Mouse (Mus musculus): ENCODE results near the gene Chchd3. TPM values are rescaled to one million over a fixed set of nuclear protein-coding genes. Genes with fewer than 3 reads are reported as not detected.

Chchd3 gene
- total RNA-seq, 2 experiments from 2014 or later: 41.3 to 59.4 TPM

DNA sequence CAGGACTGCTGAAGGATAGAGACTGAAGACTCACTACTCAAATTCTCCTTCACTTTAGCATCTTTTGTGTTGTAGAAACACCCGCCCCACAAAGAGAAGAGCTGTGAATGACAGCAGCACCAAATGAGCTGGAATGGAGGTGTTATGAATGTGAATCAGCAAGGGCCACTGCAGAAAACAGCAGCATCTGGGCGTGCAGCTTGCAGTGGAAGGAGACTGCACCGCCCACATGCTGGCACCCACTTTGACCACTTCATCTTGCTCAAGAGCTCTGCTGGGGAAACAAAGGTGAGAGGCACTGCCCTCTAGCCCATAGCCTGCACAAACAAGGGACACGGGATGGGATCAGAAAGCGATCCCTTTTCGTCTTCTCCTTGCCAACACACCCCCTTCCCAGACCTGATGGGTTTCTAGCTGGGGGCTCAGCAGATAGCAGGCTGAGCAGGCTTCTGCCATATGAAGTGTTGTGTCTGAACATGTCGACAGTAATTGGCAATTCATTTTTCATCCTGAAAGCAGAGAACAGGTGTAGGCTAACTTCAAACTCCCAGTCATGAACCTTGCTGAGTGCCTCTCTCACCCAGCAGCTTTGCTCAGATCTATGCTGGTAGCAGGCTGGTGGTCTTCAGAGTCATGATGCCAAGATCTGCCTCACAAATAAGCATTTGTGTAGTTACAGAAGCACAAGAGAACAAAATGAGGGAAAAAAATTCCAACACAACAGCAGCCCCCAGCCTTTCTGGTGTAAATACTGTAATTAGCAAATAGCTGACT, 222.7 kb downstream of the Chchd3 start:
- ATAC-seq (replicated peaks; ENCODE audit: low FRiP score, poor library complexity, severe bottlenecking): no peak

DNA sequence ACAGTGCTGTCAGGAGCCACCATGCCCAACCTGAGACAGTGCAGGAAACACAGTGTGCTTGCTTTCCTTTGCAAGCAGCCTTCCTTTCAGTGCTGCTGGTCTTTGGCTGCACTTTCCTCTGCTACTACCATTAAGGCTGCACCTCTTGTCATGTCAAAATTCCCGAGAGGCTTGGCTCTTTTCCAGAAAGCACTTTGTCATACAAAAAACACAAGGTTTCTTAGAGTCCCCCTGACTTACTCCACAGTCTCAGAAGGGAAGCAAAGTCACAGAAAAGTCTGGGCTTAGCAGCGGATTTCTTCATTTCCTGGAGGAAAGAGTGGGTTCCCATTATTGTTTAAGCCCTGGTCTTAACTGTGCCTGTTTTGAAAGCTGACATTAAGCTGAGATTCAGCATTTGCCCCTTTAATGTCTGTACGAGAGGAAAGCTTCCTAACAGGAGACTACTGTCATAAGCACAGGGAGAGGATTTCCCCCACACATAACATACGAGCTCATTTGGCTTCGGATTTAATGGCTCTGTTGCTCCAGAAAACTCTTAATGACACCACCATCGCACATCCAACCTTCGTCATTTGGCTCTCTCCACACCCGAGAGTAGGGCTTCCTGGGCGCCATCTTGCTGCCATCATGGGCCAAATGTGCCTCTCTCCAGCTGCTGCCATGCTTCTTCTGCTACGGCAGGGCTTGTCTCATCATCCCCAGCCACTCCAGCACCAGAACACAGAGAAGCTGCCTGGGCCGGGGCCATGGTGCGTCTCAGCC, 236.0 kb downstream of the Chchd3 start:
- ATAC-seq (replicated peaks; ENCODE audit: low FRiP score, poor library complexity, severe bottlenecking): no peak

DNA sequence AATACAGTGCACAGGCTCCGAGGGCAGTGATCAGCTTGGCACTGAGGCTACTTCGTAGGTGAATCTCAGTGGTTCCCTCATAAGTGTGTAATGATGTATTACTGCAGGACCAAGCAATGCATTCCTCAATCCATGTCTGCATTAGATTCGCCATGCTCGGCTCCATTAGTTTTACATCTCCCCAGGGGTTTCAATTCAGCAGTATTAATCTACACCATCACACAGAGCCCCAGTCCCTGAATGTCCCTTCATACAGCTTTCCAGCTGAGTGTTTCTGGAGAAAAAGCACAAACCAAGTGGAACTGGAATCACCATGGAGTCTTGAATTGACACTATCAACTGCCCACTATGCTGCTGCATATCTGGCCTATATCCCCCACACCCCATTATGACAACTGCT, 241.1 kb downstream of the Chchd3 start:
- no peak for ATAC-seq (replicated peaks; ENCODE audit: low FRiP score, poor library complexity, severe bottlenecking)

DNA sequence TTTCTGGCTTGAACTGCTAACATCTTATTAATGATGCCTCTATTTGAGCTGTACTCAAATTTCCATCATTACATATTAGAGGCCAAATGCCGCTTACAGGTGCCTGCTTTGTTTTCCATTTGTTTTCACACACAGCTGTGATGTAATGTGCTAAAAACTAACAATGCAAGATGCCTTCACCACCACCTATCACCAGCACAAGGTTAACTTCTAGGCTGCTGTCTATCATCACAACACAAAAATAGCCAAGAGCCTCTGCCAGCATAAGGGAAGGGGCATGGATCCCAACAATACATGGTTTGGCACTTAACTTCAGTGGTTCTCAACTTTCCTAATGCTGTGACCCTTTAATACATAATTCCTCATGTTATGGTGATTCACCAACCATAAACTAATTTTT, 251.3 kb downstream of the Chchd3 start:
- no peak for ATAC-seq (replicated peaks; ENCODE audit: low FRiP score, poor library complexity, severe bottlenecking)

DNA sequence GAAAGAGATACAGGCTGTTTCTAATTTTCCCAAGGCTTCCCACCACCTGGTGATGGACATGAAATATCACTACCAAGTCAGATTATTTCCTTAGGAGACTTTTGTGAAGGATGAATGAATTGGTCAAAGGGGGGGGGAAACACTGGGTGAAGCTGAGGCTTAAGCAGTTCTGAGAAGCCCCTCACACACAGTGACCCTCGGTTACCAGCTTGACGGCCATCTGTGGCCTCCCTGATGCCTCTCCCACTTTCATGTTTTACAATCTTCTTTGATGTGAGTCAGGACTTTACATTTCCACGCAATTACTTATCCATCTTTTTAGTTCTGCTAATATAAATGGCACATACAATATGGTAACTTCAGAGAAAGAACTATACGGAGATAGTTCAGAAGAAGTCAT, 252.3 kb downstream of the Chchd3 start:
- ATAC-seq (replicated peaks; ENCODE audit: low FRiP score, poor library complexity, severe bottlenecking): no peak

DNA sequence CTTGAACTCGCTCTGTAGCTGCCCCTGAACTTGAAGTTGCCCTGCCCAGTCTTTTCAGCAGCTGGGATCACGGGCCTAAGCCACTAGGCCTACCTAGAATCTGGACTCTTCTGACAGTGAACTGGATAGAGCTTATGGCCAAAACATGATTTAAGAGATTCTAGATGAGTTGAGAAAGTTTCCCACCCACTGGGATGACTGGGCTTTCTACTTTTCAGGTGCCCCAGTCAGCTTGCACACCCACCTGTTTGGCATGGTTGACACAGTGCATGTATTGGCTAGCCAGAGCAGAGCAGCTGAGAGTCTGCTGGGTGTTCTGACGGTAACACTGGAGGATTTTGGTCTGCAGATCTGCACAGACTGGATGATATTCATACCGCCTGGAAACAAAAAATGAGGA, 256.4 kb downstream of the Chchd3 start:
- ATAC-seq (replicated peaks; ENCODE audit: low FRiP score, poor library complexity, severe bottlenecking): no peak

DNA sequence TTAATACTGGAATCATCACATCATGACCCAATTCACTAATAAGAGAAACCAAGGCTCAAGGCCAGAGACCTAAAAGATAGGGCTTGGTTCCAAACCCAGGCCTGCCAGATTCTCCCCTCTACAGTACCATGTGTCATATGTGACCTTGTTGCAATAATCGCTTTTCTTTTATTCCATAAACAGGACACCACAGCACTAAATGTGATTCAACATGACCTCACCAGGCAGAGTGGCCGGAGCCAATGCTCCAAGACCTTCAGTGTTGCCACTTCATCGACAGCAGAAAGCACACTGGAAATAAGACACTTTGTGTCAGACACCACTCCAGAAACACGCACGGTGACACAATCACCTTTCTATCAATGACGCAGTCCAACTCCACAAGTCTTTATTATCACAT, 258.3 kb downstream of the Chchd3 start:
- no peak for ATAC-seq (replicated peaks; ENCODE audit: low FRiP score, poor library complexity, severe bottlenecking)

DNA sequence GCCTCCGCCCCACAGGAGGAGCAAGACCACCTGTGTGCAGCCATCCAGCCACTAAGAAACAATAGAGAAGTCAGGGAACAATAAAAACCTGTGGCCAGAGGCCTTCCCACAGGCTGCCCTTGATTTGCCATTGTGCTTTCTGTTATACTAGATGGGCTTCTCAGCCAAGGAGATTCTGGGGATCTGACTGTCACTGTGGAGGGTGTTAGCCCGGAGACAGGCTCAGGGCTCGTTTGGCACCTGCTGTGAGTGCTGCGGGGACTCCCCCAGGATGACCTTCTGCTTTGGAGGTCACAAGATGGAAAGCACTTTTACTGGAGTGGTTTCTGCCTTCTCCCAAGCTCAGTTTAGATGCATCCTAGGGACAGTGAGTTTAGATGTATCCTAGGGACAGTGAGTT, 262.5 kb downstream of the Chchd3 start:
- no peak for ATAC-seq (replicated peaks; ENCODE audit: low FRiP score, poor library complexity, severe bottlenecking)

DNA sequence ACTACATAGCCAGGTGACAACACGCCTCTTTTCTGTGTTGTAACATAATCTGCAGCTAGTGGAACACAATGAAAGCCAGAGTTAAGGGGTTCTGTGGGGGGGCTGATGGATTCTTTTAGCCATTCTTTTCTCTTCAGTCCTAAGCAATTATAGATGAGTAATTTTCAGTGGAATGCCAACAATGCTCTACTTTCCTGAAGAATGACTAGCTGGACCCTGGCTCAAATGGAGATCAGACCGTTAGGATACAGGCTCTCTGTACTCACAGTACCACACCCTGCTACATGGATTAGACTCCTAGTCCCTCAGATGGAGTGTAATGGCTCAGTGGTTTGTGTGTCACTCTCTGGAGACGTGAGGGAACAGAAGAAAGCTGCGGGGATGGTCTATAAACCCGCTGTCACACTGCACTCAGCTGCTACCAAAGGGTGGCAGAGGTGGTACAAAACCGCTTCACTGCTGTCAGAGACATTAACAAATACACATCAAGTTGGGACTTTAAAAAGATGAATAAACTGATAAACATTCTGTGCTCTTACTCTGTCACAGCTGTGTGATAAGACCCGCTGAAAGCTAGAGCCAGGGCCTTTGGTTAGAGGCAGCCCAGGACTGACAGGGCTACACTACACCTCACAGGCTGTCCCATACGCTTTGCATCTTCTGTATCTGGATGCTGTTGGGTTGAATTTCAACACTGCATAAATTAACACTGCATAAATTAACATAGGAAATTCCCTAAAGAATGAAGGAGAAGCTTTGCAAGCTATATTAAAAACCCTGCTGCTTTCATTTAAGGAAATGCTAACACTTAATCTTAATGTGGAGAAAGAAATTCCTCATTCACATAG, 264.2 kb downstream of the Chchd3 start:
- ATAC-seq (replicated peaks; ENCODE audit: low FRiP score, poor library complexity, severe bottlenecking): no peak

DNA sequence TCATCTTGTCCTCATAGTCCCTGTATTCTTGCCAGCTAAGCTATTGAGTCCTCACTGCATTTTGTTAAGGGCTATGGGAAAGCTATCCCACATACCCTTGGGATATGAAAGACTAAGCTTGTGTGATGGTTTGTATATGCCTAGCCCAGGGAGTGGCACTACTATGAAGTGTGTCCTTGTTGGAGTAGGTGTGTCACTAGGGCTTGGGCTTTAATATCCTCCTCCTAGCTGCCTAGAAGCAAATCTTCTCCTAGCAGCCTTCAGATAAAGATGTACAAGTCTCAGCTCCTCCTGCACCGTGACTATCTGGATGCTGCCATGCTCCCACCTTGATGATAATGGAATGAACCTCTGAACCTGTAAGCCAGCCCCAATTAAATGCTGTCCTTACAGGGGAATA, 266.5 kb downstream of the Chchd3 start:
- no peak for ATAC-seq (replicated peaks; ENCODE audit: low FRiP score, poor library complexity, severe bottlenecking)

DNA sequence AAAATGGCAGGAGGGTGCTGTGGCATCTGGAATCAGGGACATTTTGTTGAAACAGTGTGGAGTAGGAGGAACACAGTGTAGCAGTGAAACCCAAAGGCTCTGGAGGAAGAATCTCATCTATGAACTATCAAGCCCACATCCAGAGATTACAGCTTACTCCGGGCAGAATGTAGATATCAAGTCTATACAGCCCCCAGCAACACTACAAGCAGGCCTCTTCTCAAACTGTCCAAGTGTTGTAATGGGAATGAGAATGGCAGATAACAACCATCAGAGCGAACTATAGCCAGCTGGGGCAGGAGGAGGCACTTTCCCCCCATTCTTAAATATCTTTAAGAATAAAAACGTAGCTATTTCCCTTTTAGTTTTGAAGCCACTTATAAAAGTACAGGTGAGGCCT, 266.9 kb downstream of the Chchd3 start:
- ATAC-seq (replicated peaks; ENCODE audit: low FRiP score, poor library complexity, severe bottlenecking): no peak

DNA sequence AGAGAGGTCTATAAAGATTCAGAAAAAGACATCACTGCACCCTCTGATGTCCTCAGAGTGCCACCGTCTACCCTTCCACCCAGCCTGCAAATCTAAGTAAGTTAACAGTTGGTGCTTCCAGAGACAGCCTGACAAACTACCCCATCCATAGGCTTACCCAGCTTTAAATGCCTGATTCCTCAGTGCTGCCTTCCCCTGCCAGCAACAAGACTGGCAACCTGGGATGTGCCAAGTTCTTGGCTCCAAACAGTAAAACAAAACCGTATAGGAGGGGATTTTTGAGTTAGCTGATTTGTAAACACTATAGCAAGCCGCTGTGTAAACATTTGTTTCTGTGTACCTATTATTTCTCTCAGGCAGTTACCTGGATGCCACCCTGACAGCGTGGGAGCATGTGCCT, 269.6 kb downstream of the Chchd3 start:
- ATAC-seq (replicated peaks; ENCODE audit: low FRiP score, poor library complexity, severe bottlenecking): no peak

DNA sequence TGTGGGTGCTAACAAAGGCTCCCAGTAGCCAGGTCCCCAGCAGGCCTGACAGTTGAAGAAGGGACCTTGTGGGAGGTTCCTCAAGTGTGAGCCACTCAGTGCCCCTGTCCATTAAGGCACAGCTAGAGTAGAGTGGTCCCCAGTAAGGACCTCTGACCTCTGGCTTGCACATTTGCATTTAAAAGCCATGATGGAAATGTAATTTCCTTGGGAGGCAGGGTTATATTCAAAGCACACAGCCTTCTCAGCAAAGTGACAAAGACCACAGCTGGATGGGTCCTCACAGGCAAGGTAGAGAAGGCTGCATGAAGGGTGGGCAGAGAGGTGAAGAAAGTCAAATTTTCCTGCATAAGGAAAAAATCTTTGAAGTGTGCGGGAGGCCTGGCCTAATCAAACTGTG, 272.7 kb downstream of the Chchd3 start:
- no peak for ATAC-seq (replicated peaks; ENCODE audit: low FRiP score, poor library complexity, severe bottlenecking)

DNA sequence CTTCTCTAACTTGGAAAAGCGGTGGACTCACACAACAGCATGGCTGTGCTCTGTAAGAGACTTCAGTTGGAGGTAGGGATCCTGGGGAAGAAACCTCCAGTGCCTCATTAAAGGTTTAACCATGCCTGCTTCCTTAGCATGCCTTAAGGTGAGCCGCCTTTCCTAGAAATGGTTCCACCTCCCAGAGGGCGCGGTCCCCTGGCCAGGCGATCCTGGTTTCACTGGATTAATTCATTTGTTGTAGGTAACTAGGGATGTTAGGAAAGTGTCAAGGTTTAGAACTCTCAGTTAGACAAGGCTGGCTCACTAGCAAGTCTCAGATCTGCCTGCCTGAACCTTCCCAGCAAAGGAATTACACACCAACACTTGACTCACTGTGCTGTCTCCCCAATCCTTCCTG, 273.9 kb downstream of the Chchd3 start:
- ATAC-seq (replicated peaks; ENCODE audit: low FRiP score, poor library complexity, severe bottlenecking): no peak

DNA sequence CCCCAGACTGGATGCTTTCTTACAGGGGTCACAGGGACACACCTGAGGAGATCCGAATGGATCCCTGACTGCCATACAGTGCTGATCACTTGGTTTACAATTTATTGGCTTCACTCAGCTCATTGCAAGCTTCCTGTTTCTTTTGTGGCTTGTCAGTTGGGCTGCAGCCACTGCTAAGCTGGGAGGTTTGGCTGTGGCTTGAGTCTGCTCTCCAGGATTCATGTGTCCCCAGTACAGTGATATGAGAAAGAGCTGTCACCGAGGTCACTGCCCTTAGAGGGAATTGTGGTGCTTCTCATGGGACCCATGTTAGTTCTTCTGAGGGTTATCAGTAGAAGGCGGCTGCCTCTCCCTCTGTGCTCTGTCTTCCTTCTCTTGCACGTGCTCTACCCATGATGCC, 277.0 kb downstream of the Chchd3 start:
- ATAC-seq (replicated peaks; ENCODE audit: low FRiP score, poor library complexity, severe bottlenecking): no peak

DNA sequence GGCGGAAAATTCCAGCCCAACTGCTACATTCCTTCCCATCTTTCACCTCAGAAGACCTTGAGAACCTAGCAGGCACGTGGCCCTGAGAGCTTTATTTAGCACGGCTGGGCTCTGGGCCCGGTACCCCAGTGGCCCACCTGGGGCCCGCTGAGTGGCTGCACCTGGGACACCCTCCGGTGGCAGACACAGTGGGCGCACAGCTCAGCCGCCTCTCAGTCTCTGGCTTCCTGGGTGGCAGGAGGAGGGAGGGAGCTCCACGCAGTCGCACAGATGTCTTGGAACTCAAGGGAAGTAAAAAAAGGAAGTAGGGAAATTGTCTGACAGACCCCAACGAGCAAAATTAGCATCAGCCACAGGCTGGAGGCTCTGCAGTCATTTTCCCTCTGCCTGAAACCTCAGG, 279.5 kb downstream of the Chchd3 start:
- ATAC-seq (replicated peaks; ENCODE audit: low FRiP score, poor library complexity, severe bottlenecking): no peak

DNA sequence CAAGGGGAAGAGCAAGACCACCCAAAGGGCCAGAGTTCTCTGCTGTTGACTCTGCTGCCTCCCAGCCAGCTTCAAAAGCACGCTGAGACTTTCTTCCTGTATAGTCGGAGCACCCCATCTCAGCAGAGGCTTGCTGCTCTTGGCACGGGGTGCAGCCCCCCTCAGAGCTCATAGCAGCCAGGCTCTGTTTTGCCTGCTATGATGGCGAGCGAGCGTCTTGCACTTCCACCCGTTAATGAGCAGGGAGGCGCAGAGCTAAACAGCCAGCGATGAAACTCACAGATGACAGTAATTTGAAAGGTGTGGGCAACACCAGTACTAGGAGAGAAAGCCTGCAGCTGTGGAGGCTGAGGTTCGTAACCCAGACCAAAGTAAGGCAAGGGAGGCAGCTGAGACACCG, 283.7 kb downstream of the Chchd3 start:
- ATAC-seq (replicated peaks; ENCODE audit: low FRiP score, poor library complexity, severe bottlenecking): no peak

DNA sequence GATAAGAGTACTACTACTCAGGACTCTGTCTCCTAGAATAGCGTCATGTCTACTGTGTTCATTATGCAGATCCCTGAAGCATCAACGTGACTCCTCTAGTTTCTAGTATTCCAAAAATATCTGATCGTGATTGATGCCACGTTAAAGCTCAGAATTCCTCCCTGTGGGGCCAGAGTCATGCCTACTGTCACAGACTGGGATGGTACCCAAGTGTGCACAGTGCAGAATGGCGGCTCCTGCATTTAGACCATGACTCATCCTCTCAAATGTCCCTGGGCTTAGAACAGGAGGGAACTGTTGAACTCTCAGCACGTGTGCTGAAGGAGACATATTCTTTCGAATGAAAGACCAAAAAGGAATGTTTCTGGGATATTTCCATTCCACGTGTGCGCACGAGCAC, 305.5 kb downstream of the Chchd3 start:
- ATAC-seq (replicated peaks; ENCODE audit: low FRiP score, poor library complexity, severe bottlenecking): no peak

DNA sequence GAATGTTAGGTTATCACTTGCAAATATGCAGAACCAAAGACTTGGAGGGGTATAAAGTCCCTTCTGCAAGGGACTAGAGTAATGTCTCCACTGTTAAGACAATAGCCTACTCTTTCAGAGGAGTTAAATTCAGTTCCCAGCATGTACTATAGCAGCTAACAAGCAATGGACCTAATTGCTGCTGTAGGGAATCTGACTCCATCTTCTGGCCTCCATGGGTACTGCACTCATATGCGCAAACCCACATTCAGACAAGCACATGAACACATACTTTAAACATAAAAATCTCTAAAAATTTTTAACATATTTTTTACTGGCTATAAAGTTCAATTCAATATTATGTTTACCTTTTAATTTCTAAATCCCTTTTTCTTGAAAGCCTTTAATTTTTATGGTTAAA, 310.2 kb downstream of the Chchd3 start:
- ATAC-seq (replicated peaks; ENCODE audit: low FRiP score, poor library complexity, severe bottlenecking): no peak

DNA sequence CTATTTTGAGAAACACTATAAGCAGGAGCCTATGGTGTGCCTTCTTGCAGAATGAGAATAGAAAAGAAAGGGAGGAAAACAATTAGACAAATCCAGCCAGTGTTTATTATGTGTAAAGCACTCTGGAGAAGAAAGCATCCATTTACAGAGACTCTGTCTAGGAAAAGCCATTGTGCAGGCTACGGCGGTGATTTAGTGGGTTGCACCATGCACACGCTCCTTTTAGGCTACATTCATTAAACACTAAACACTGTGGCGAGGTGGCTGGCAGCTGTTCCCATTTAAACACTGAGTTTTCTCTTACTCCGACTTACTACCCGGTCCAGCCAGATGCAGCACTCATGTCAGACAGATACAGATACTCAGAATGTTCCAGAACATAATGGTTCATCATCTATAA, 311.3 kb downstream of the Chchd3 start:
- ATAC-seq (replicated peaks; ENCODE audit: low FRiP score, poor library complexity, severe bottlenecking): no peak

DNA sequence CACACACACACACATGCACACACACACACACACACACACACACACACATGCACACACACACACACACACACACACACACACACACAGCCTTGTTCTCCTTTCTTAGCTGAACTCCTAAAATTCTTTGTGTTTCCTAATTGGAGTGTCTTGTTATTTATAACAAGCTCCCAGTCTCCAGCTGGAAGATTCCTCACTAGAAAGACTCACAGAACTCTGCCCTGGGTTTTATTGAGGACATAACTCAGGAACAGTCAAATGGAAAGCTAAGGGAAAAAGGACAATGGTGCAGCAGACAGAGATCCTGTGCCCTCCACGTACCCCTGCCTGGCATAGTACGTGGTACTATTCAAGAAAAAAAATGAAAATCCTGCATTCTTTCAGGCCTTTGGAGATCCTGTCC, 312.7 kb downstream of the Chchd3 start:
- ATAC-seq (replicated peaks; ENCODE audit: low FRiP score, poor library complexity, severe bottlenecking): no peak
